Mouse (Mus musculus): ENCODE data around the gene Dcp1b. TPM values are rescaled to one million over a fixed set of nuclear protein-coding genes. Genes with fewer than 3 reads are reported as not detected.

Dcp1b gene
- polyA plus RNA-seq, 1 experiment: 44.2 TPM

DNA sequence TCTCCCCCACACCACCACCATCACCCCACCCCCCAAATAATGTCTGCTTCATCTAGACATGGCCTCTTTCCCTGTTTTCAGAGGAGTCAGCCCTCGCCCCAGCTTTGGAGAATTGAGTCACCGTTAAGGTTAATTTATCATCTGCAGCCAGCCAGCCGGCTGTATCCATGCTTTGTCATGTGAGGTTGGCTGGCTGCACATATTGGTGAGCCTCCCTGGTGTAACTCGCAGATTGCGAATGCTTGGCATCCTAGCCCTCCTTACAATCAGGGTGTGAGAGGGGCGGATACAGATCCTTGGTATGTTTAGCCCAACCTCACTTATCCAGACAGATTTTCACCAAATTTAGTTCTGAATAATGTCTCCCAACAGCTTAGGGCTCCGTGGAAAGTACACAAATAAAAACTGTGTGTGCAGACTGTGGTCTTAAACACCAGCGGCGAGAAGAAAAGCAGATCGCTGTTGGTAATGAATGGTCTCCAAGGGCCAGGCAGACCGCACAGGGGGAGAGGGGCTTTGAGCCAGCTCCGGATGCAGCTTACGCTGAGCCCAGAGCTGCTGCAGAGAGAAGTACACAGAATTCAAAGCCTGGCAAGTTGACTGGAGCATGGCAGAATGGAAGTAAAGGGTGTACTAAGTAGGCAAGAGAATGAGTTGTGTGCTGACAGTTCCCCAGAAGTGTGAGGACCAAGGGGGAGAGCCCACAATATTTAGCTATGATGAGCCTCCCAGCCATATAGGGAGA, 49.6 kb downstream of the Dcp1b start:
- 80% methylated on average over 13 of the region's 13 CpGs for WGBS
- Histone ChIP-seq H3K27ac (ENCODE audit: control insufficient read depth, insufficient read depth, low read length) (no peak overlapping the region), H3K4me1 (replicated peaks; ENCODE audit: control insufficient read depth, insufficient read depth, low read length) (no peaks in the 10 kb centered on the region), H3K27me3 (ENCODE audit: control insufficient read depth, insufficient read depth, low read length) (no peaks in the 10 kb centered on the region), H3K4me3 (ENCODE audit: control insufficient read depth, insufficient read depth, low read length) (no peak overlapping the region), H3K36me3 (ENCODE audit: control insufficient read depth, insufficient read depth, low read length) (no peaks in the 10 kb centered on the region)
- TF ChIP-seq POLR2A (IDR thresholded peaks at IDR 0.05; ENCODE audit: control insufficient read depth, extremely low read depth, insufficient read depth, low read length, poor library complexity): no peak
- no peak for TF ChIP-seq CTCF (IDR thresholded peaks at IDR 0.05; ENCODE audit: borderline replicate concordance, control insufficient read depth, extremely low read depth, insufficient read depth, low read length, poor library complexity)
- no peak for DNase-seq

DNA sequence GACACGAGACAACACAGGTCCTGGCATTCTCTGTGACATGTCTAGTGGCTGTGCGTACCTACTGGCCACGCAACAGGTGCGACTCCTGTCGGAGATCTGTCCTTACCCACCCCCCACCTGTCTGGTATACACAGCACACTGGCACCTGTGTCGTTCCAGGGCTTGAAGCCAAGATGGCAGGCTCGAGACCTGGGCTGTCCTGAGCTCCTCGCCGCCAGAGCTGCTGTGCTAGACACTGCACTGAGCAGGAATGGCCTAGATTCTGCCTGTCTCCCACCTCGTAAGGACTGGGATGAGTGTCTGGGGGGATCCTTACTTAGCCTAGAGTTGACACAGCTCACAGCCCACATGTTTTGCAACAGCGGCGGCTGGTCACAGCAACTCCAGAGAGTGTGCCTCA, 50.2 kb downstream of the Dcp1b start:
- Histone ChIP-seq H3K27ac (ENCODE audit: control insufficient read depth, insufficient read depth, low read length) (no peak overlapping the region), H3K4me3 (ENCODE audit: control insufficient read depth, insufficient read depth, low read length) (no peak overlapping the region), H3K36me3 (ENCODE audit: control insufficient read depth, insufficient read depth, low read length) (no peaks in the 10 kb centered on the region), H3K27me3 (ENCODE audit: control insufficient read depth, insufficient read depth, low read length) (no peaks in the 10 kb centered on the region), H3K4me1 (replicated peaks; ENCODE audit: control insufficient read depth, insufficient read depth, low read length) (no peaks in the 10 kb centered on the region)
- DNase-seq: no peak
- no peak for TF ChIP-seq POLR2A (IDR thresholded peaks at IDR 0.05; ENCODE audit: control insufficient read depth, extremely low read depth, insufficient read depth, low read length, poor library complexity)
- no peak for TF ChIP-seq CTCF (IDR thresholded peaks at IDR 0.05; ENCODE audit: borderline replicate concordance, control insufficient read depth, extremely low read depth, insufficient read depth, low read length, poor library complexity)
- 90% methylated on average over 12 of the region's 12 CpGs for WGBS

DNA sequence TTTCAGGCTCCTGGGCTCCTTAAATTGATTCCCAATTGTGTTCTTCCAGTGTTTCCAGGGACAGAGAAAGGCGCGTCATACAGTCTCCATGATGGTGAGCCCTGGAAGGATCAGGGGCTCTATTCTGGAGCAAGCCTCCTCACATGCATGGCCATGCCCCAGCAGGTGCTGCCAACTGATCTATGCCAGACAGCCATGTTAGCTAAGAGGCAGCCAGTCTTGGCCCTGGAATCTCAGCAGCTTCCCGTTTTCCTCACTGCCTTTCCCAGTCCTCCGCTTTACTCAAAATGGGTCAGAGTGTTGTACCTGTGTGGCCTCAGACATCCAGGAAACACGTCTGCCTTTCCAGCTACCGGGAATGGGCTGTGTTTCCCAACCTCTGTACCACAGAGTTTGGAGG, 50.7 kb downstream of the Dcp1b start:
- H3K27ac ChIP-seq (ENCODE audit: control insufficient read depth, insufficient read depth, low read length): no peak overlapping the region
- H3K27me3 ChIP-seq (ENCODE audit: control insufficient read depth, insufficient read depth, low read length): no peaks in the 10 kb centered on the region
- H3K4me1 ChIP-seq (replicated peaks; ENCODE audit: control insufficient read depth, insufficient read depth, low read length): no peaks in the 10 kb centered on the region
- no peak for DNase-seq
- H3K4me3 ChIP-seq (ENCODE audit: control insufficient read depth, insufficient read depth, low read length): no peak overlapping the region
- no peak for TF ChIP-seq CTCF (IDR thresholded peaks at IDR 0.05; ENCODE audit: borderline replicate concordance, control insufficient read depth, extremely low read depth, insufficient read depth, low read length, poor library complexity)
- TF ChIP-seq POLR2A (IDR thresholded peaks at IDR 0.05; ENCODE audit: control insufficient read depth, extremely low read depth, insufficient read depth, low read length, poor library complexity): no peak
- H3K36me3 ChIP-seq (ENCODE audit: control insufficient read depth, insufficient read depth, low read length): no peaks in the 10 kb centered on the region
- WGBS: 95% methylated on average over 6 of the region's 6 CpGs

DNA sequence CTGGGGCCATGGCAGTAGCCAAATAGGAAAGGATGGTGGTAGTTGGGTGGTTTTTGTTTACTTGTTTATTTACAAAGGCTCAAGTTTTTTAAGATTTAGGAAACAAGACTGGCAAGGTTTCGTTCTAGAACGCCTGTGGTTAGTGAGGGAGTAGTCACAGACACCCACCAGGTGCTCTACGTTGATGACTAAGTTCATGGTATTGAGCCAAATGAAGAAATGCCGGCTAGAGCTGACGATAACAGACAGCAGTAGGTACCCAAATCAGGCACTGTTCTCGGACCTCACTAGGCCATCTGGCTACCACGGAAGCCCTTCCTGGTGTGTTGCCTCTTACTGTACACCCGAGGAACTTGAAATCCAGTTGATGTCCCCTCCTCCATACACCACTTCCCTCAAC, 51.9 kb downstream of the Dcp1b start:
- no peak overlapping the region for H3K27ac ChIP-seq (ENCODE audit: control insufficient read depth, insufficient read depth, low read length)
- H3K36me3 ChIP-seq (ENCODE audit: control insufficient read depth, insufficient read depth, low read length): no peaks in the 10 kb centered on the region
- no peak overlapping the region for H3K4me3 ChIP-seq (ENCODE audit: control insufficient read depth, insufficient read depth, low read length)
- TF ChIP-seq CTCF (IDR thresholded peaks at IDR 0.05; ENCODE audit: borderline replicate concordance, control insufficient read depth, extremely low read depth, insufficient read depth, low read length, poor library complexity) (no peak), POLR2A (IDR thresholded peaks at IDR 0.05; ENCODE audit: control insufficient read depth, extremely low read depth, insufficient read depth, low read length, poor library complexity) (no peak)
- H3K4me1 ChIP-seq (replicated peaks; ENCODE audit: control insufficient read depth, insufficient read depth, low read length): no peaks in the 10 kb centered on the region
- WGBS: 91% methylated on average over 8 of the region's 8 CpGs
- H3K27me3 ChIP-seq (ENCODE audit: control insufficient read depth, insufficient read depth, low read length): no peaks in the 10 kb centered on the region
- DNase-seq: no peak

DNA sequence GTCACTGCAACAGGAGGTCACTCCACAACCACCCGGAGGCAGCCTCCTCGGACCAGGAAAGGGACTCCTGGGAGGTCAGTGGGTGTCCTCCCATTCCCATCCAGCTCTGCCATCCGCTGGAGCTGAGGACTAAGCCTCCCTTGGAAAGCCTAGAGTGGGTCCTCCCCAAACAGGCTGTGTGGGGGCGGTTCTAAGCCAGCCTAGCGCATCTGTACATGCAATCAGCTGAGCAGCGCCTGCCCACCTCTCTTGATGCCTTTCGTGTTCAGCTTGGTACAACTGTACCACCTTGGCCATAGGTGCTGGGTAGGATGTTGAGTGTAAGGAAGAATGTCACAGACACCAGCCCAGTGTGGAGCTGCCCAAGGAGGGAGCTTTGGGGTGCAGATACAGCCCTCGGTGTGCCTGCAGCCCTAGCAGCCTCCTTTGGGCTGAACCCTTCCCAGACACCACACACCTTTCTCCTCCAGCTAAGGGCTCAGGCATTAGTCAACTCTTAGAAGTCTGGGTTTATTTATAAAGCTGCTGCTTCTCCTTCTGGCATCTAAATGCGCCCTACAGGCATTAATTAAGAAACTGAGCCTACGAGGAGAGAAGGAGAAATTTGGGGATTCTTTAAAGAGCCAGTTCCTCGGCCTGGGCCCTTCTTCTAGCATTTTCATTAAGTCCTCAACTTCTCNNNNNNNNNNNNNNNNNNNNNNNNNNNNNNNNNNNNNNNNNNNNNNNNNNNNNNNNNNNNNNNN, 54.0 kb downstream of the Dcp1b start:
- H3K27me3 ChIP-seq (ENCODE audit: control insufficient read depth, insufficient read depth, low read length): no peaks in the 10 kb centered on the region
- H3K4me3 ChIP-seq (ENCODE audit: control insufficient read depth, insufficient read depth, low read length): no peak overlapping the region
- no peak overlapping the region for H3K27ac ChIP-seq (ENCODE audit: control insufficient read depth, insufficient read depth, low read length)
- DNase-seq: no peak
- 90% methylated on average over 11 of the region's 11 CpGs for WGBS
- no peaks in the 10 kb centered on the region for H3K4me1 ChIP-seq (replicated peaks; ENCODE audit: control insufficient read depth, insufficient read depth, low read length)
- no peak for TF ChIP-seq POLR2A (IDR thresholded peaks at IDR 0.05; ENCODE audit: control insufficient read depth, extremely low read depth, insufficient read depth, low read length, poor library complexity)
- TF ChIP-seq CTCF (IDR thresholded peaks at IDR 0.05; ENCODE audit: borderline replicate concordance, control insufficient read depth, extremely low read depth, insufficient read depth, low read length, poor library complexity): no peak
- no peaks in the 10 kb centered on the region for H3K36me3 ChIP-seq (ENCODE audit: control insufficient read depth, insufficient read depth, low read length)

DNA sequence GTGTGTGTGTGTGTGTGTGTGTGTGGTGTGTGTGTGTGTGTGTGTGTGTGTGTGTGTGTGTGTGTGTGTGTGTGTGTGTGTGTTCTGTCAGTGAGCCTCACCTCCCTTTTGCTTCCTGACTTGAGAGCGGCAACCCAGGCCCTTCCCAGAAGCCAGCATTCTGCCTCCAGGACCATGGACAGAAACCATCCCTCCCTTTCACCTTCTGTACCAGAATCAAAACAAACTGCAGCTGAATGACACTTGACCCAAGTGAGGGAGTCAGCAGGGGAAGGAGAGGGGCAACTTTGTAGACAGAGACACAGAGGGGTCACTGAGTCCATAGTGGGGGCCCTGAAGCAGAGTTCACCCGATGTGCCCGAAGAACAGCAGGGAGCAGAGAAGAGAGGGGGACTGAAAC, 58.0 kb downstream of the Dcp1b start:
- H3K4me1 ChIP-seq (replicated peaks; ENCODE audit: control insufficient read depth, insufficient read depth, low read length): no peaks in the 10 kb centered on the region
- no peak for DNase-seq
- no peak for TF ChIP-seq CTCF (IDR thresholded peaks at IDR 0.05; ENCODE audit: borderline replicate concordance, control insufficient read depth, extremely low read depth, insufficient read depth, low read length, poor library complexity)
- TF ChIP-seq POLR2A (IDR thresholded peaks at IDR 0.05; ENCODE audit: control insufficient read depth, extremely low read depth, insufficient read depth, low read length, poor library complexity): no peak
- H3K27me3 ChIP-seq (ENCODE audit: control insufficient read depth, insufficient read depth, low read length): no peaks in the 10 kb centered on the region
- H3K27ac ChIP-seq (ENCODE audit: control insufficient read depth, insufficient read depth, low read length): no peak overlapping the region
- WGBS: 54% methylated on average over 3 of the region's 3 CpGs
- no peaks in the 10 kb centered on the region for H3K36me3 ChIP-seq (ENCODE audit: control insufficient read depth, insufficient read depth, low read length)
- H3K4me3 ChIP-seq (ENCODE audit: control insufficient read depth, insufficient read depth, low read length): no peak overlapping the region
